Mouse (Mus musculus) midbrain, embryonic 10.5 days (tissue): ENCODE measurements at regions not wholly inside any gene's neighbourhood (a gene's known extent, or its start where the extent isn't known, plus 50 kb on each side); places are given as distances from the start of the nearest gene placed in this dataset.
A peak's percentile ranks its signal among the peaks of the same experiment; 100 is the strongest.

ENCODE experiments used
- DNase-seq: peaks from one replicate; pipeline ENCODE4 v3.0.0-alpha.2; 2017; ENCODE audit warnings: low spot score
- H3K27ac ChIP-seq: fragments of 300-500 bp; sonication (generic); replicated peaks from 2 replicates; pipeline ENCODE4 v1.5.1; 2016; ENCODE audit warnings: mild to moderate bottlenecking
- H3K27me3 ChIP-seq: fragments of 300-500 bp; sonication (generic); 2 replicates; pipeline ENCODE4 v1.6.1; 2016; ENCODE audit warnings: low read depth, mild to moderate bottlenecking; ENCODE audit not compliant: poor library complexity, severe bottlenecking
- H3K36me3 ChIP-seq: fragments of 300-500 bp; sonication (generic); 2 replicates; pipeline ENCODE4 v1.6.1; 2016; ENCODE audit warnings: mild to moderate bottlenecking, moderate library complexity
- H3K4me1 ChIP-seq: fragments of 300-500 bp; sonication (generic); 2 replicates; pipeline ENCODE4 v1.6.1; 2016
- H3K4me3 ChIP-seq: fragments of 300-500 bp; sonication (generic); 2 replicates; pipeline ENCODE4 v1.5.1; 2016; ENCODE audit warnings: mild to moderate bottlenecking, moderate library complexity
- H3K9me3 ChIP-seq: fragments of 300-500 bp; sonication (generic); replicated peaks from 2 replicates; pipeline ENCODE4 v1.6.1; 2016; ENCODE audit warnings: mild to moderate bottlenecking
- WGBS: fragments of 180-500 bp; shearing (Covaris S2); methylation state at CpG from one replicate; pipeline ENCODE4 v1.1.7; 2016; 5-methylcytosine and 5-hydroxymethylcytosine counted together

GRCm38 (mm10) chr13:116795041-116795440 lies 230.3 kb downstream of the Parp8 start:
- 48% methylated on average over 2 of the region's 2 CpGs for WGBS
- H3K4me1 ChIP-seq: no peaks in the 10 kb centered on the region
- H3K4me3 ChIP-seq: no peak overlapping the region
- no peaks in the 10 kb centered on the region for H3K36me3 ChIP-seq
- no peaks in the 10 kb centered on the region for H3K9me3 ChIP-seq
- H3K27me3 ChIP-seq: no peaks in the 10 kb centered on the region
- H3K27ac ChIP-seq: no peak overlapping the region
- DNase-seq: no peak

GRCm38 (mm10) chr13:116781616-116782015 lies 243.7 kb downstream of the Parp8 start:
- Histone ChIP-seq H3K4me1 (no peaks in the 10 kb centered on the region), H3K36me3 (no peaks in the 10 kb centered on the region), H3K27me3 (no peaks in the 10 kb centered on the region), H3K27ac (no peak overlapping the region), H3K9me3 (no peaks in the 10 kb centered on the region), H3K4me3 (no peak overlapping the region)
- DNase-seq: no peak

- no peak overlapping the region for H3K27ac ChIP-seq
- no peak overlapping the region for H3K4me3 ChIP-seq
- WGBS: 81% methylated on average over 3 of the region's 3 CpGs
- DNase-seq: no peak
- no peaks in the 10 kb centered on the region for H3K27me3 ChIP-seq
- H3K9me3 ChIP-seq: no peaks in the 10 kb centered on the region
- H3K36me3 ChIP-seq: no peaks in the 10 kb centered on the region
- H3K4me1 ChIP-seq: no peaks in the 10 kb centered on the region
Observed at GRCm38 (mm10) chr13:116765491-116765890, 259.8 kb downstream of the Parp8 start.

- Histone ChIP-seq H3K4me1 (no peaks in the 10 kb centered on the region), H3K9me3 (no peaks in the 10 kb centered on the region), H3K4me3 (no peak overlapping the region), H3K27ac (no peak overlapping the region), H3K27me3 (no peaks in the 10 kb centered on the region), H3K36me3 (no peaks in the 10 kb centered on the region)
- 85% methylated on average over 2 of the region's 2 CpGs for WGBS
- DNase-seq: no peak
Observed at GRCm38 (mm10) chr13:116759912-116760311, 265.4 kb downstream of the Parp8 start.

GRCm38 (mm10) chr13:116740825-116741224 lies 284.5 kb downstream of the Parp8 start:
- H3K4me1 ChIP-seq: no peaks in the 10 kb centered on the region
- H3K9me3 ChIP-seq: no peaks in the 10 kb centered on the region
- H3K27ac ChIP-seq: no peak overlapping the region
- no peaks in the 10 kb centered on the region for H3K36me3 ChIP-seq
- H3K27me3 ChIP-seq: no peaks in the 10 kb centered on the region
- no peak overlapping the region for H3K4me3 ChIP-seq
- DNase-seq: no peak
- WGBS: 88% methylated on average over 4 of the region's 4 CpGs

- no peak for DNase-seq
- 81% methylated on average over 14 of the region's 14 CpGs for WGBS
Observed at GRCm38 (mm10) chr13:116723361-116724153, 301.8 kb downstream of the Parp8 start.

GRCm38 (mm10) chr13:116714809-116715208 lies 310.5 kb downstream of the Parp8 start:
- 21% methylated on average over 5 of the region's 5 CpGs for WGBS
- Histone ChIP-seq H3K4me3 (no peak overlapping the region), H3K27ac (no peak overlapping the region), H3K4me1 (peaks cover 15% of the 10 kb centered on the region), H3K27me3 (peaks cover 63% of the 10 kb centered on the region), H3K9me3 (no peaks in the 10 kb centered on the region), H3K36me3 (no peaks in the 10 kb centered on the region)
- peak; percentile 61 for DNase-seq

More at GRCm38 (mm10) chr13:116723361-116724153, 301.8 kb downstream of the Parp8 start:
- Histone ChIP-seq H3K4me1 (no peaks in the 10 kb centered on the region), H3K4me3 (no peak overlapping the region), H3K27me3 (no peaks in the 10 kb centered on the region), H3K9me3 (no peaks in the 10 kb centered on the region), H3K27ac (no peak overlapping the region), H3K36me3 (no peaks in the 10 kb centered on the region)

GRCm38 (mm10) chr13:116711866-116712593 lies 313.3 kb downstream of the Parp8 start:
- Histone ChIP-seq H3K4me1 (peaks cover 43% of the 10 kb centered on the region), H3K36me3 (no peaks in the 10 kb centered on the region), H3K27ac (peak overlapping the region; percentile 17; the same call in 1 of the 2 replicates), H3K9me3 (no peaks in the 10 kb centered on the region), H3K4me3 (peak overlapping the region; percentile 48), H3K27me3 (peaks cover 91% of the 10 kb centered on the region)
- under 1% methylated on average over 24 of the region's 24 CpGs for WGBS
- peak; percentile 69 for DNase-seq

GRCm38 (mm10) chr13:116711148-116711865 lies 314.0 kb downstream of the Parp8 start:
- peak overlapping the region; percentile 48 for H3K4me3 ChIP-seq
- peaks cover 95% of the 10 kb centered on the region for H3K27me3 ChIP-seq
- peak overlapping the region; percentile 17; the same call in 1 of the 2 replicates for H3K27ac ChIP-seq
- under 1% methylated on average over 22 of the region's 22 CpGs for WGBS
- no peaks in the 10 kb centered on the region for H3K36me3 ChIP-seq
- H3K4me1 ChIP-seq: peaks cover 50% of the 10 kb centered on the region
- no peaks in the 10 kb centered on the region for H3K9me3 ChIP-seq
- peak; percentile 50 for DNase-seq

- 4% methylated on average over 7 of the region's 7 CpGs for WGBS
- Histone ChIP-seq H3K27ac (no peak overlapping the region), H3K36me3 (no peaks in the 10 kb centered on the region), H3K9me3 (no peaks in the 10 kb centered on the region), H3K27me3 (peaks cover 96% of the 10 kb centered on the region), H3K4me1 (peaks cover 64% of the 10 kb centered on the region), H3K4me3 (no peak overlapping the region)
- DNase-seq: peak; percentile 32
Observed at GRCm38 (mm10) chr13:116709671-116710070, 315.7 kb downstream of the Parp8 start.

- Histone ChIP-seq H3K27ac (peak overlapping the region; percentile 25; the same call in 1 of the 2 replicates), H3K4me1 (peaks cover 64% of the 10 kb centered on the region), H3K4me3 (peak overlapping the region; percentile 40)
Observed at GRCm38 (mm10) chr13:116708846-116709245, 316.5 kb downstream of the Parp8 start.

GRCm38 (mm10) chr13:116708456-116708780 lies 316.9 kb downstream of the Parp8 start:
- no peak for DNase-seq
- WGBS: 0% methylated on average over 7 of the region's 7 CpGs
- Histone ChIP-seq H3K4me3 (peak overlapping the region; percentile 40), H3K4me1 (peaks cover 64% of the 10 kb centered on the region), H3K9me3 (no peaks in the 10 kb centered on the region), H3K36me3 (no peaks in the 10 kb centered on the region), H3K27ac (peak overlapping the region; percentile 25; the same call in 1 of the 2 replicates), H3K27me3 (peaks cover 96% of the 10 kb centered on the region)

More at GRCm38 (mm10) chr13:116708846-116709245, 316.5 kb downstream of the Parp8 start:
- peak; percentile 57 for DNase-seq
- under 1% methylated on average over 16 of the region's 16 CpGs for WGBS
- no peaks in the 10 kb centered on the region for H3K36me3 ChIP-seq
- peaks cover 96% of the 10 kb centered on the region for H3K27me3 ChIP-seq
- H3K9me3 ChIP-seq: no peaks in the 10 kb centered on the region
